Mouse (Mus musculus) neural tube, embryonic 13.5 days (tissue): ENCODE data around the gene Hspd1. TPM values are rescaled to one million over a fixed set of nuclear protein-coding genes. Genes with fewer than 3 reads are reported as not detected.
"Not testable (repeated sequence)": the region's sequence is repeated elsewhere in the genome, so short reads cannot be mapped to it uniquely, and the experiment has no call there.

ENCODE experiments used
- ATAC-seq: fragments of 200-750 bp; cut with Nextera tagmentation; 2 replicates; pipeline ENCODE4 v1.8.0; 2017; ENCODE audit warnings: low read depth, mild to moderate bottlenecking, moderate TSS enrichment, moderate library complexity
- H3K27ac ChIP-seq: fragments of 300-500 bp; sonication (generic); replicated peaks from 2 replicates; pipeline ENCODE4 v1.5.1; 2015; ENCODE audit warnings: moderate library complexity, mild to moderate bottlenecking, inconsistent platforms
- H3K27me3 ChIP-seq: fragments of 300-500 bp; sonication (generic); 2 replicates; pipeline ENCODE4 v1.6.1; 2015; ENCODE audit warnings: mild to moderate bottlenecking, inconsistent platforms
- H3K36me3 ChIP-seq: fragments of 300-500 bp; sonication (generic); 2 replicates; pipeline ENCODE4 v1.6.1; 2015; ENCODE audit warnings: mild to moderate bottlenecking, inconsistent platforms
- H3K4me1 ChIP-seq: fragments of 300-500 bp; sonication (generic); replicated peaks from 2 replicates; pipeline ENCODE4 v1.6.1; 2015; ENCODE audit warnings: inconsistent platforms
- H3K4me2 ChIP-seq: fragments of 300-500 bp; sonication (generic); 2 replicates; pipeline ENCODE4 v1.6.1; 2015; ENCODE audit warnings: inconsistent platforms, mild to moderate bottlenecking, moderate library complexity
- H3K4me3 ChIP-seq: fragments of 300-500 bp; sonication (generic); 2 replicates; pipeline ENCODE4 v1.5.1; 2015; ENCODE audit warnings: mild to moderate bottlenecking, inconsistent platforms
- H3K9ac ChIP-seq: fragments of 300-500 bp; sonication (generic); 2 replicates; pipeline ENCODE4 v1.6.1; 2015; ENCODE audit warnings: moderate library complexity, mild to moderate bottlenecking, inconsistent platforms
- H3K9me3 ChIP-seq: fragments of 300-500 bp; sonication (generic); 2 replicates; pipeline ENCODE4 v1.6.1; 2016; ENCODE audit warnings: inconsistent platforms
- WGBS: fragments of 180-500 bp; shearing (Covaris S2); methylation state at CpG from one replicate; pipeline ENCODE4 v1.1.7; 2015; 5-methylcytosine and 5-hydroxymethylcytosine counted together
- polyA plus RNA-seq: library from polyadenylated mRNA; unstranded; fragments of >200 nt; fragmentation: Nextera tagmentation; extraction: Ambion mirVana; gene quantifications from 2 replicates; pipeline ENCODE4 v1.2.1, GENCODE M21; 2015

Hspd1 gene
- 274 and 281 TPM in 2 replicates for polyA plus RNA-seq

DNA sequence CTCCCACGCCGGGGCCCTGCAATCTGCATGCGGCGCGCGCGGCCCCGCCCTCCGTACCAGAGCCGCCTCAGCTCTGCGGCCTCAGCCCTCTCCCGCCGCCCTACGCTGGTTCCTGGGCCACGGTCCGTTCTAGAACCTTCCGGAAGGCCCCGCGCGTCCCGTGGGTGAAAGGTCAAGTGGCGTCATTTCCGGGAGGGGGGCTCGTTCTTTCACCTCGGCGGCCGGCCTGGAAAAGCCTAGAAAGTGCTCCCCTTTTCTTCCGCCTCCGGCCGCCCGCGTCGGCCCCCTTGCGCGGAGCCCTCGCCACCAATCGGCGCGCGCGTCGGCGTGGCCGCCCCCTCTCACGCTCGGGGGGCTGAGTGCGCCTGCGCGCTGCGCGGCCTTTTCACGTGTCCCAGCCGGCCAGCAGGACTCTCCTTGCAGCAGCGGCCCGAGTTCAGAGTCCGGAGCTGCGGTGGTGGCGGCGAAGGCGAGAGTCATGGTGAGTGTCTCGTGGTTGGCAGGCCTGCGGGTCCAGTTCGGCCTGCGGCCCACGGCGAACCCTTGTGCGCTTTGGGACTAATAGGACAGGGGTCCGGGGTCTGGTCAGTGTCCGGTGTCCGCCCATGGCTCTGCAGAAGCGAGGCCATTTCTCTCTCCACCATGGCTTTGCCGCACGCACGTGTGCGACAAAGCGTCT is at the start of gene Hspd1, which contains the start of gene Hspe1:
TSS of gene Hspd1 (minus strand) at position 312 of the 679 bp plus-strand sequence.
TSS of gene Hspe1 (plus strand) at position 201 of the 679 bp plus-strand sequence.
- Histone ChIP-seq H3K4me3 (peak within 1 kb of the TSS; percentile 76), H3K9me3 (no peaks in the 10 kb centered on the region), H3K27me3 (no peaks in the 10 kb centered on the region), H3K27ac (peak within 1 kb of the TSS; percentile 93), H3K9ac (peak within 1 kb of the TSS; percentile 87), H3K36me3 (peaks cover 46% of the 10 kb centered on the region), H3K4me2 (peak within 1 kb of the TSS; percentile 96), H3K4me1 (peaks cover 51% of the 10 kb centered on the region)
- peak; percentile 96 for ATAC-seq
- WGBS, result under 1% methylated on average over 49 of the region's 76 CpGs

DNA sequence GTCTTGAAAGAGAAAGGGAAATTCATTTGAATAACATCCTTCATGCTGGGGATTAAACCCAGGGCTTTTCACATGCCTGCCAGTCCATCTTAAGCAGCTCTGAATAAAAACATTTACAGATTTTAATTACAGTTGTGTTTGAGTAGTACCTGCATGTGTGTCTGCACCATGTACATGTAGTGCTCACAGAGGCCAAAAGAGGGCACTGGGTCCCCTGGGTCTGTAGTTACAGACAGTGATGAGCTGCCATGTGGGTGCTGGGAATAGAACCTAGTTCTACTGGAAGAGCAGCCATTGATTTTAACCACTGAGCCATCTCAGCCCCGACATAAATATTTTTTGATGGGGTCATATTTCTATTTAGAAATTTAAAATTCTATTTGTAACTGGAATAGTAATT is 47.8 kb upstream of the Hspd1 start:
- H3K4me3 ChIP-seq, result no peak overlapping the region
- 93% methylated on average over 1 of the region's 1 CpGs for WGBS
- H3K9me3 ChIP-seq, result no peaks in the 10 kb centered on the region
- H3K27ac ChIP-seq, result no peak overlapping the region
- no peak overlapping the region for H3K9ac ChIP-seq
- no peak for ATAC-seq
- peaks cover 12% of the 10 kb centered on the region for H3K36me3 ChIP-seq
- no peak overlapping the region for H3K4me2 ChIP-seq
- H3K27me3 ChIP-seq, result no peaks in the 10 kb centered on the region
- peaks cover 26% of the 10 kb centered on the region for H3K4me1 ChIP-seq

DNA sequence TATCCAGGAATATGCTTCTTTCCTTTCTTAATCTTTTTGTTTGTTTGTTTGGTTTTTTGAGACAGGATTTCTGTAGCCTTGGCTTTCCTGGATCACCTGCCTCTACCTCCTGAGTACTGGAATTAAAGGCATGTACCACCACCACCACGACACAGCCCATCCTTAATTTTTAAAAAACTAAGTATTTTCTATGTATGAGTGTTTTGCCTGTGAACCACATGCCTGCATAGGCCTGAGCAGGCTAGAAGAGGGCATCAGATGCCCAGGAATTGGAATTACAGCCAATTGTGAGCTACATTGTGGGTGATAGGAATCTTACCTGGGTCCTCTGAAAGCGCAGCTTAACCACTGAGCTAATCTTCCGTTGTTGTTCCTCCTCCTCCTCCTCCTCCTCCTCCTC is 46.3 kb upstream of the Hspd1 start:
- Histone ChIP-seq H3K27me3 (no peaks in the 10 kb centered on the region), H3K36me3 (no peaks in the 10 kb centered on the region; the same call in none of the 2 replicates), H3K9me3 (no peaks in the 10 kb centered on the region), H3K9ac (no peak overlapping the region), H3K27ac (no peak overlapping the region), H3K4me2 (no peak overlapping the region), H3K4me1 (peaks cover 32% of the 10 kb centered on the region), H3K4me3 (no peak overlapping the region)
- ATAC-seq, result no peak
- WGBS, result 96% methylated on average over 3 of the region's 3 CpGs

DNA sequence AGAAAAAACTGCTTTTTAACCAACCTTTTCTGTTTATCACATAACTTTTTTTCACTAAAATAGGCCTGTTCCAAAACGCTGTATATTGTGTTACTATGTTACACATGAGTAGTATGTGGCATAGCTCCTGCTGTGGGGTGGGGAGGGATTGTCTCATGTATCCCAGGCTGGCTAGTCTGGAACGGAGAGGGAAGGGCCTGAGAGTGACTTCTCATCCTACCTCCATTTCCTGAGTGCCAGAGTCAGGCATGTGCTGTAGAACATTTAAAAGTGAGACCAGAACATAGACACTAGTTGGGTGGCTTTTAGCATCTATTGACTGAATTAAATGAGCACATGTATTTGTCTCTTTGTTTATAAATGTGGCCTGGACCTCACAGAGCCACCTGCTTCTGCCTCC is 45.1 kb upstream of the Hspd1 start:
- Histone ChIP-seq H3K4me1 (peaks cover 32% of the 10 kb centered on the region), H3K4me3 (no peak overlapping the region), H3K27me3 (no peaks in the 10 kb centered on the region), H3K9me3 (no peaks in the 10 kb centered on the region), H3K36me3 (no peaks in the 10 kb centered on the region; the same call in 1 of the 2 replicates), H3K27ac (no peak overlapping the region), H3K4me2 (no peak overlapping the region), H3K9ac (no peak overlapping the region)
- no peak for ATAC-seq
- 76% methylated on average over 2 of the region's 2 CpGs for WGBS

DNA sequence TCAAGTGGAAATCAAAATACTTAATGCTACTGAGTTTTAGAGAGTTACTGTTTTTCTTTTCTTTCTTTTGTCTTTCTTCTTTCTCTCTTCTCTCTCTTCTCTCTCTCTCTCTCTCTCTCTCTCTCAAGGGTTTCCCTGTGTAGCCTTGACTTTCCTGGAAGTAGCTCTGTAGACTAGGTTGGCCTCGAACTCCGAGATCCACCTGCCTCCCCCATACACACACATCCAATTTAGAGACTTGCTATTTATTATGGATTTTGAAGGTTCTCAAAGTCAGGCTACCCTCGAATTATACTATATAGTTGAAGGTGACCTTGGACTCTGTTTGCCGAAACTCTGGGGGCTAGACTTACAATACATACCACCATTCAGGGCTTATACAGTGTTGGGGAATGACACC is 44.3 kb upstream of the Hspd1 start:
- no peaks in the 10 kb centered on the region for H3K9me3 ChIP-seq
- H3K27ac ChIP-seq, result no peak overlapping the region
- peak overlapping the region; percentile 99 for H3K4me3 ChIP-seq
- peak overlapping the region; percentile 99 for H3K9ac ChIP-seq
- H3K36me3 ChIP-seq, result no peaks in the 10 kb centered on the region; the same call in 1 of the 2 replicates
- no peak for ATAC-seq
- peaks cover 32% of the 10 kb centered on the region for H3K4me1 ChIP-seq
- H3K4me2 ChIP-seq, result peak overlapping the region; percentile 75
- whole genome bisulfite sequencing, result 72% methylated on average over 4 of the region's 4 CpGs
- H3K27me3 ChIP-seq, result no peaks in the 10 kb centered on the region

DNA sequence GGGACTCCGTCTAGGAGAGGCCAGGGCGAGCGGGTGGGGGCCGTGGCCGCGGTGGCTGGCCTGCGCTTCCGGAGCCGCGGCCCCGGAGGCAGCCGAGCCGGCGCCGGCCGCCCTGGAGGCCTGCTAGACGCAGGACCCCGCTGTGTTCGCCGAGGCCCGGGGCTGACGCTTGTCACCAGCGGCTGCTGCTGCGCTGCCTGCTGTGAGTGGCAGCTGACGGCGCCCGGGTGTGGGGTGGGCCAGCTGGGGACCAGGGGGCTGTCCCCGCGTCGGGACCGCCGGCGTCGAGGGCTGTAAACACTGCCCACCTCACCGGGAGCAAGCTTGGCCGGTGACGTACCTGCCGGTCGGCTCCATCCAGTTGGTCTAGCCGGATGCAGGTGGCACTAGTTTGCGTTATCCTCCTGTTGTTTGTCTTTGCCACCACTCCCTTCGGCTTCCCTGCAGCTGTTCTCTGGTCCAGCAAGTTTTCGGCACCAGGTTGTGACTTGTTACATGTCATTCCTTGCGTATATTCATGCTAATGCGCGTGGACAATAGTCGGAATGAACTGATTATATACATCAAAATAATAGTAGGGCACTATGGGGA is 43.5 kb upstream of the Hspd1 start:
- ATAC-seq, result no peak
- under 1% methylated on average over 47 of the region's 47 CpGs for WGBS
- Histone ChIP-seq H3K9ac (peak overlapping the region; percentile 99), H3K4me1 (peaks cover 32% of the 10 kb centered on the region), H3K9me3 (no peaks in the 10 kb centered on the region), H3K4me2 (peak overlapping the region; percentile 75), H3K4me3 (peak overlapping the region; percentile 99), H3K36me3 (no peaks in the 10 kb centered on the region; the same call in 1 of the 2 replicates), H3K27me3 (no peaks in the 10 kb centered on the region), H3K27ac (peak overlapping the region; percentile 99)

DNA sequence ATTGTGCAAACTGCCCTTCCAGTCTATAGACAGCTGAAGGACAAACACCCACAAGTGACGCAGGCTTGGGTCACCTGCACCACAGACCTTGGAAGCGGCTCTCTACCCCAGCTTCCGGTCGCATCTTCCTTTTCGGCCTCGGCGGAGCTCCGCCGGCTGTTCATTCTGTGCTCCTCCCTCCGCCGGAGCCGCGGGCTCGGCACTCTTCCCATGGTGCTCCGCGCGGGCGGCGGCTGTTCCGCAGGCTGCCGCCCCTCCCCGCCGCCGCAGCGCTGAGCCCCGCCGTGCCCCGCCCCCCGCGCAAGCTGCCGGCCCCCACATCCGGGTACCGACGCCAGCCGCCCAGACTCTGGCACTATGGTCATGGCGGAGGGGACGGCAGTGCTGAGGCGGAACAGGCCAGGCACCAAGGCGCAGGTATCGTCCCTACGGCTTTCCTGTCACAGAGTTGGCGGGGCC is 42.9 kb upstream of the Hspd1 start, which contains the start of gene Mob4:
TSS of gene Mob4 (plus strand) at position 289 of the 459 bp plus-strand sequence.
- no peaks in the 10 kb centered on the region for H3K9me3 ChIP-seq
- peak within 1 kb of the TSS; percentile 75 for H3K4me2 ChIP-seq
- under 1% methylated on average over 42 of the region's 42 CpGs for WGBS
- peak within 1 kb of the TSS; percentile 99 for H3K27ac ChIP-seq
- no peaks in the 10 kb centered on the region for H3K27me3 ChIP-seq
- peak within 1 kb of the TSS; percentile 99 for H3K9ac ChIP-seq
- H3K4me1 ChIP-seq, result peaks cover 32% of the 10 kb centered on the region
- ATAC-seq, result peak; percentile 98
- H3K4me3 ChIP-seq, result peak within 1 kb of the TSS; percentile 99
- no peaks in the 10 kb centered on the region; the same call in 1 of the 2 replicates for H3K36me3 ChIP-seq

DNA sequence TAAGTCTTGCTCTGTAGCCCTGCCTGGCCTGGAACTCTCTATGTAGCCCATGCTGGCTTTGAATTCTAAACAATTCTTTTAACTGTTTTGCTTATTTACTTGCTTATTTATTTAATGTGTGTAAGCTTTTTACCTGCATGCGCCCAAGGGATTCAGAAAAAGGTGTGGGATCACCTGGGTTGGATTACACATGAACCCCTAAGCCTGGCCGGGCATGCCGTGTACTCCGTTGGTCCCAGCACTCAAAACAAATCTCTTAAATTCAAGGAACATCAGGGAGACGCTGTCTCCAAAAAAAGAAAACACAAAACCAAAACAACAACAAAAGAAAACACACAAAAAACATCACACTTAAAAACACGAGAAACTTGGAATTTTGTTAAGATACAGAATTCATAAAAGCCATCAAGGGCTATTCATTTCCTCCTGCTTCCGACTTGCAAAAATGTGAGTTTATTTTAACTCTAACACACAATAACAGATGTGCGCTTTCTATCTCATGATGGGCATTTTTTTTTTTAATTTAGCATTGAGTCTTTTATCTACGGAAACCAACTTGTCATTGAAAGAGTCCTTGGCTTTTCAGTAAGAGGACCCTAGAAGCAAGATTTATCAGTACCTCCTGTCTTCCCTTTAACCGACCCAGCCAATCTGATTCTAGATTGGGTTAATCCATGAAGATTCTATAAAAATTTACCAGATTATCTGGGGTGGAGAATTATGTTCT is 42.3 kb upstream of the Hspd1 start:
- H3K9ac ChIP-seq, result peak overlapping the region; percentile 99
- peaks cover 32% of the 10 kb centered on the region for H3K4me1 ChIP-seq
- H3K9me3 ChIP-seq, result no peaks in the 10 kb centered on the region
- H3K4me2 ChIP-seq, result peak overlapping the region; percentile 75
- H3K27me3 ChIP-seq, result no peaks in the 10 kb centered on the region
- 72% methylated on average over 10 of the region's 10 CpGs for WGBS
- H3K27ac ChIP-seq, result peak overlapping the region; percentile 99
- ATAC-seq, result no peak
- H3K36me3 ChIP-seq, result no peaks in the 10 kb centered on the region; the same call in 1 of the 2 replicates
- H3K4me3 ChIP-seq, result peak overlapping the region; percentile 99

DNA sequence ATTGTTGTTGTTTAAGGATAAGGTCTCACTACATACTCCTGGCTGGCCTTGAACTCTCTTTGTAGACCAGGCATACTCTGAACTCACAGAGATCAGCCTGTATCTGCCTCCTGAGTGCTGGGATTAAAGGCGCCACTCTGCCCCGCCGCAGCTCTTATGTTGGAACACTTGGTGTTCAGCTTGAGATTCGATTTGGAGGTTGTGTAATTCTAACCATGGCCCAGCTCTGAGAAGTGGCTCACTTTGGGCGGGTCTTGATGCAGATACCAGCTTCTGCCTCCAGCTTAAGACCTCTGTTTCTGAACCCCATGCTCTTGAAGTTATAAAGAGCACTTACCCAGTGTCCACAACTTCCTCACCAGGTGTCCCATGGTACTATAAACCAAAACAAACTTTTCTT is 41.7 kb upstream of the Hspd1 start:
- Histone ChIP-seq H3K4me3 (no peak overlapping the region), H3K27ac (no peak overlapping the region), H3K9ac (no peak overlapping the region), H3K4me1 (peaks cover 32% of the 10 kb centered on the region), H3K27me3 (no peaks in the 10 kb centered on the region), H3K36me3 (no peaks in the 10 kb centered on the region; the same call in 1 of the 2 replicates), H3K4me2 (no peak overlapping the region), H3K9me3 (no peaks in the 10 kb centered on the region)
- ATAC-seq, result no peak
- WGBS, result 96% methylated on average over 5 of the region's 5 CpGs

DNA sequence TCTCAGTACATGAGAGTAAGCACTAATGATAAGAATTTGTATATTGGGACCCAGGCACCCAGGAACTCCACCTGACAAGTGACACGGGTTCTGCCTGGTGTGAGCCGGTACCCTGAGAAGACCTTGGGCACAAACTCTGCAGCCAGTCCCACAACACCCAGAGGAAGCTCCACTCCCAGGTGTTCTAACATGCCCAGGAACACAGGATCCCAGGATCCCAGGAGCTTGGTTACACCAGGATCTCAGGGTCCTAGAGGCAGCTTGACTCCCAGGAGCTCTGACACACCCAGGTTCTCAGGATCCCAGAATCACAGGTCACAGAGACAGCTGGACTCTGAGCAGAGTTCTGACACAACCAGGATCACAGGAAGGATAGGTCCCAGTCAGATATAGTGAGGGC is 36.1 kb upstream of the Hspd1 start:
- not testable (repeated sequence) for H3K4me1 ChIP-seq, H3K36me3 ChIP-seq, H3K27ac ChIP-seq, H3K4me2 ChIP-seq, H3K9me3 ChIP-seq, H3K27me3 ChIP-seq, ATAC-seq, H3K9ac ChIP-seq, H3K4me3 ChIP-seq
- 93% methylated on average over 2 of the region's 2 CpGs for WGBS

DNA sequence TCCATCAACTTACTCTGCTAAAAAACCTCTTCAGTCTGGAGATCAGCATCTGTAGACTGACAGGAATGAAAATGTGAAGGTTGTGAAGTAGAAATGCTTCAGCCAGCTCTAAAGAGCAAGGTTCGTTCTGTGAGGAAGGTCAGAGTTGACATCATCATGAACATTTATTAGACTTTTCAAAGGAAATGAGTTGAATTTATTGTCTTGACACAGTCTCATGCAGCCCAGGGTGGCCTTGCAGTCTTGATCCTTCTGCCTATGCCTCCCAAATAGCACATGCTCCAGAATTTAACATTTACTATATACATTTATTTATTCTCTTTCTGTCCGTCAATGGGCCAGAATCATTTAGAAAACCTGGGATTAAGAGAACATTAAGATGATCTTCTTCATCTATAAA is 35.5 kb upstream of the Hspd1 start:
- Histone ChIP-seq H3K4me2 (no peak overlapping the region), H3K4me3 (no peak overlapping the region), H3K27ac (no peak overlapping the region), H3K9me3 (no peaks in the 10 kb centered on the region), H3K27me3 (no peaks in the 10 kb centered on the region), H3K4me1 (no peaks in the 10 kb centered on the region), H3K36me3 (no peaks in the 10 kb centered on the region), H3K9ac (no peak overlapping the region)
- WGBS, result 92% methylated on average over 2 of the region's 2 CpGs
- ATAC-seq, result no peak

DNA sequence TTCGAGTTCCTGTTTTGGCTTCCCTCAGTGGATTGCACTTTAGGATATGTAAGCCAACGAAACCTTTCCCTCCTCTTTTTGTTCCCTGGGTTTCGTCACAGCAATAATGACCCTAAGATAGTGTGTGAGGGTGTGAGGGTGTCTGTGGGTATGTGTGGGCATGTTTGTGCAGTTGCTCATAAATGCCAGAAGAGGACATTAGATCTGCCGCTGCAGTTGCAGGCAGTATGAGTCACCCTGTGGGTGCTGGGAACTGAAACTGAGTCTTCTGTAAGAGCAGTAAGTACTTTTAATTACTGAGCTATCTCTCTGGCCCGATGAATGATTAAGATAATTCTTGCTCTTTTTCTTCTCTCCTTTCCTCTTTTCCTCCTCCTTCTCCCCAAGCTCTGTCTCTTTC is 35.0 kb upstream of the Hspd1 start:
- Histone ChIP-seq H3K4me3 (no peak overlapping the region), H3K4me2 (no peak overlapping the region), H3K9me3 (no peaks in the 10 kb centered on the region), H3K4me1 (no peaks in the 10 kb centered on the region), H3K9ac (no peak overlapping the region), H3K27me3 (no peaks in the 10 kb centered on the region), H3K36me3 (no peaks in the 10 kb centered on the region), H3K27ac (no peak overlapping the region)
- ATAC-seq, result no peak
- WGBS, result 90% methylated on average over 5 of the region's 5 CpGs
